Mouse (Mus musculus): Measurements from ENCODE around the gene Ccdc96. TPM values are rescaled to one million over a fixed set of nuclear protein-coding genes. Genes with fewer than 3 reads are reported as not detected.

The Ccdc96 gene
- polyA plus RNA-seq, 1 experiment from 2014 or later = 2.8 TPM

- 95% methylated on average over 10 of the region's 10 CpGs for WGBS
- peaks cover 57% of the 10 kb centered on the region for H3K36me3 ChIP-seq (ENCODE audit: control insufficient read depth, insufficient read depth, low read length)
- no peak overlapping the region for H3K4me3 ChIP-seq (ENCODE audit: low read depth, low read length)
Observed at GRCm38 (mm10) chr5:36508351-36508750, 24.0 kb downstream of the Ccdc96 start.

GRCm38 (mm10) chr5:36510956-36511355 lies 26.6 kb downstream of the Ccdc96 start:
- H3K27ac ChIP-seq (ENCODE audit: low read depth, low read length) = no peak overlapping the region
- no peaks in the 10 kb centered on the region for H3K9me3 ChIP-seq (ENCODE audit: control insufficient read depth, low read length)
- H3K9ac ChIP-seq (replicated peaks; ENCODE audit: low read depth, low read length) = no peak overlapping the region
- H3K4me1 ChIP-seq (ENCODE audit: control insufficient read depth, insufficient read depth, low read length) = no peaks in the 10 kb centered on the region
- 100% methylated on average over 2 of the region's 2 CpGs for WGBS
- no peak for ATAC-seq (ENCODE audit: low read depth)
- H3K36me3 ChIP-seq (ENCODE audit: control insufficient read depth, insufficient read depth, low read length) = peaks cover 55% of the 10 kb centered on the region
- H3K4me3 ChIP-seq (ENCODE audit: low read depth, low read length) = no peak overlapping the region
- H3K27me3 ChIP-seq (ENCODE audit: control insufficient read depth, insufficient read depth, low read length) = no peaks in the 10 kb centered on the region
- H3K4me2 ChIP-seq (ENCODE audit: low read depth, low read length) = no peak overlapping the region

More at GRCm38 (mm10) chr5:36508351-36508750, 24.0 kb downstream of the Ccdc96 start:
- no peak overlapping the region for H3K9ac ChIP-seq (replicated peaks; ENCODE audit: low read depth, low read length)
- no peak overlapping the region for H3K27ac ChIP-seq (ENCODE audit: low read depth, low read length)
- H3K9me3 ChIP-seq (ENCODE audit: control insufficient read depth, low read length) = no peaks in the 10 kb centered on the region
- no peaks in the 10 kb centered on the region for H3K27me3 ChIP-seq (ENCODE audit: control insufficient read depth, insufficient read depth, low read length)
- no peak for ATAC-seq (ENCODE audit: low read depth)
- no peak overlapping the region for H3K4me2 ChIP-seq (ENCODE audit: low read depth, low read length)
- no peaks in the 10 kb centered on the region for H3K4me1 ChIP-seq (ENCODE audit: control insufficient read depth, insufficient read depth, low read length)

GRCm38 (mm10) chr5:36515126-36515525 lies 30.7 kb downstream of the Ccdc96 start:
- Histone ChIP-seq H3K4me3 (ENCODE audit: low read depth, low read length) (no peak overlapping the region), H3K9me3 (ENCODE audit: control insufficient read depth, low read length) (no peaks in the 10 kb centered on the region), H3K9ac (replicated peaks; ENCODE audit: low read depth, low read length) (no peak overlapping the region), H3K4me1 (ENCODE audit: control insufficient read depth, insufficient read depth, low read length) (no peaks in the 10 kb centered on the region), H3K27ac (ENCODE audit: low read depth, low read length) (no peak overlapping the region), H3K36me3 (ENCODE audit: control insufficient read depth, insufficient read depth, low read length) (peaks cover 69% of the 10 kb centered on the region), H3K27me3 (ENCODE audit: control insufficient read depth, insufficient read depth, low read length) (no peaks in the 10 kb centered on the region), H3K4me2 (ENCODE audit: low read depth, low read length) (no peak overlapping the region)
- no peak for ATAC-seq (ENCODE audit: low read depth)
- WGBS = 100% methylated on average over 1 of the region's 1 CpGs

GRCm38 (mm10) chr5:36515558-36515957 lies 31.2 kb downstream of the Ccdc96 start:
- Histone ChIP-seq H3K4me3 (ENCODE audit: low read depth, low read length) (no peak overlapping the region), H3K27me3 (ENCODE audit: control insufficient read depth, insufficient read depth, low read length) (no peaks in the 10 kb centered on the region), H3K9me3 (ENCODE audit: control insufficient read depth, low read length) (no peaks in the 10 kb centered on the region), H3K9ac (replicated peaks; ENCODE audit: low read depth, low read length) (no peak overlapping the region), H3K4me1 (ENCODE audit: control insufficient read depth, insufficient read depth, low read length) (no peaks in the 10 kb centered on the region), H3K27ac (ENCODE audit: low read depth, low read length) (no peak overlapping the region), H3K36me3 (ENCODE audit: control insufficient read depth, insufficient read depth, low read length) (peaks cover 65% of the 10 kb centered on the region), H3K4me2 (ENCODE audit: low read depth, low read length) (no peak overlapping the region)
- ATAC-seq (ENCODE audit: low read depth) = no peak
- 85% methylated on average over 5 of the region's 5 CpGs for WGBS

GRCm38 (mm10) chr5:36517596-36517995 lies 33.2 kb downstream of the Ccdc96 start:
- 0 out of 2 replicates have a peak, but pooled peaks have one; percentile 38 for ATAC-seq (ENCODE audit: low read depth)

GRCm38 (mm10) chr5:36519751-36520150 lies 35.4 kb downstream of the Ccdc96 start:
- Histone ChIP-seq H3K27me3 (ENCODE audit: control insufficient read depth, insufficient read depth, low read length) (no peaks in the 10 kb centered on the region), H3K4me2 (ENCODE audit: low read depth, low read length) (no peak overlapping the region), H3K9me3 (ENCODE audit: control insufficient read depth, low read length) (no peaks in the 10 kb centered on the region), H3K27ac (ENCODE audit: low read depth, low read length) (no peak overlapping the region), H3K4me1 (ENCODE audit: control insufficient read depth, insufficient read depth, low read length) (no peaks in the 10 kb centered on the region), H3K36me3 (ENCODE audit: control insufficient read depth, insufficient read depth, low read length) (peaks cover 49% of the 10 kb centered on the region), H3K9ac (replicated peaks; ENCODE audit: low read depth, low read length) (no peak overlapping the region), H3K4me3 (ENCODE audit: low read depth, low read length) (no peak overlapping the region)
- 76% methylated on average over 3 of the region's 3 CpGs for WGBS
- no peak for ATAC-seq (ENCODE audit: low read depth)

More at GRCm38 (mm10) chr5:36517596-36517995, 33.2 kb downstream of the Ccdc96 start:
- H3K27ac ChIP-seq (ENCODE audit: low read depth, low read length) = no peak overlapping the region
- H3K4me2 ChIP-seq (ENCODE audit: low read depth, low read length) = no peak overlapping the region
- peaks cover 59% of the 10 kb centered on the region for H3K36me3 ChIP-seq (ENCODE audit: control insufficient read depth, insufficient read depth, low read length)
- H3K27me3 ChIP-seq (ENCODE audit: control insufficient read depth, insufficient read depth, low read length) = no peaks in the 10 kb centered on the region
- WGBS = 84% methylated on average over 3 of the region's 3 CpGs
- H3K9ac ChIP-seq (replicated peaks; ENCODE audit: low read depth, low read length) = no peak overlapping the region
- H3K9me3 ChIP-seq (ENCODE audit: control insufficient read depth, low read length) = no peaks in the 10 kb centered on the region
- H3K4me1 ChIP-seq (ENCODE audit: control insufficient read depth, insufficient read depth, low read length) = no peaks in the 10 kb centered on the region
- H3K4me3 ChIP-seq (ENCODE audit: low read depth, low read length) = no peak overlapping the region

- Histone ChIP-seq H3K4me3 (ENCODE audit: low read depth, low read length) (no peak overlapping the region), H3K27me3 (ENCODE audit: control insufficient read depth, insufficient read depth, low read length) (no peaks in the 10 kb centered on the region), H3K9me3 (ENCODE audit: control insufficient read depth, low read length) (no peaks in the 10 kb centered on the region), H3K27ac (ENCODE audit: low read depth, low read length) (no peak overlapping the region), H3K4me1 (ENCODE audit: control insufficient read depth, insufficient read depth, low read length) (peaks cover 6% of the 10 kb centered on the region; the same call in 1 of the 2 replicates), H3K36me3 (ENCODE audit: control insufficient read depth, insufficient read depth, low read length) (peaks cover 28% of the 10 kb centered on the region), H3K4me2 (ENCODE audit: low read depth, low read length) (no peak overlapping the region), H3K9ac (replicated peaks; ENCODE audit: low read depth, low read length) (no peak overlapping the region)
- ATAC-seq (ENCODE audit: low read depth) = no peak
- WGBS = 67% methylated on average over 2 of the region's 2 CpGs
Observed at GRCm38 (mm10) chr5:36522782-36523181, 38.4 kb downstream of the Ccdc96 start.

- 86% methylated on average over 5 of the region's 5 CpGs for WGBS
Observed at GRCm38 (mm10) chr5:36523219-36523703, 38.9 kb downstream of the Ccdc96 start.

GRCm38 (mm10) chr5:36525216-36525615 lies 40.8 kb downstream of the Ccdc96 start:
- Histone ChIP-seq H3K4me1 (ENCODE audit: control insufficient read depth, insufficient read depth, low read length) (peaks cover 20% of the 10 kb centered on the region), H3K9ac (replicated peaks; ENCODE audit: low read depth, low read length) (no peak overlapping the region), H3K27ac (ENCODE audit: low read depth, low read length) (no peak overlapping the region), H3K4me3 (ENCODE audit: low read depth, low read length) (no peak overlapping the region), H3K4me2 (ENCODE audit: low read depth, low read length) (no peak overlapping the region), H3K36me3 (ENCODE audit: control insufficient read depth, insufficient read depth, low read length) (peaks cover 10% of the 10 kb centered on the region), H3K9me3 (ENCODE audit: control insufficient read depth, low read length) (no peaks in the 10 kb centered on the region), H3K27me3 (ENCODE audit: control insufficient read depth, insufficient read depth, low read length) (no peaks in the 10 kb centered on the region)
- ATAC-seq (ENCODE audit: low read depth) = no peak
- 78% methylated on average over 2 of the region's 2 CpGs for WGBS

More at GRCm38 (mm10) chr5:36523219-36523703, 38.9 kb downstream of the Ccdc96 start:
- Histone ChIP-seq H3K36me3 (ENCODE audit: control insufficient read depth, insufficient read depth, low read length) (peaks cover 23% of the 10 kb centered on the region), H3K27ac (ENCODE audit: low read depth, low read length) (no peak overlapping the region), H3K9me3 (ENCODE audit: control insufficient read depth, low read length) (no peaks in the 10 kb centered on the region), H3K4me2 (ENCODE audit: low read depth, low read length) (no peak overlapping the region), H3K9ac (replicated peaks; ENCODE audit: low read depth, low read length) (no peak overlapping the region), H3K27me3 (ENCODE audit: control insufficient read depth, insufficient read depth, low read length) (no peaks in the 10 kb centered on the region), H3K4me1 (ENCODE audit: control insufficient read depth, insufficient read depth, low read length) (peaks cover 9% of the 10 kb centered on the region; the same call in 1 of the 2 replicates), H3K4me3 (ENCODE audit: low read depth, low read length) (no peak overlapping the region)
- no peak for ATAC-seq (ENCODE audit: low read depth)

All from neural tube, embryonic 14.5 days (tissue).